Mouse (Mus musculus) heart, postnatal 14 days (tissue): ENCODE measurements at regions not wholly inside any gene's neighbourhood (a gene's known extent, or its start where the extent isn't known, plus 50 kb on each side); places are given as distances from the start of the nearest gene placed in this dataset.

ENCODE experiments used
- DNase-seq, 2 experiments: peaks; one replicate each; pipeline ENCODE4 v3.0.0; 2021 to 2022
- intact Hi-C: fragments of 180-260 bp; cut with DNase I; formaldehyde crosslinking; loops from one replicate; pipeline ENCODE4 v1.15.1; 2025

DNA sequence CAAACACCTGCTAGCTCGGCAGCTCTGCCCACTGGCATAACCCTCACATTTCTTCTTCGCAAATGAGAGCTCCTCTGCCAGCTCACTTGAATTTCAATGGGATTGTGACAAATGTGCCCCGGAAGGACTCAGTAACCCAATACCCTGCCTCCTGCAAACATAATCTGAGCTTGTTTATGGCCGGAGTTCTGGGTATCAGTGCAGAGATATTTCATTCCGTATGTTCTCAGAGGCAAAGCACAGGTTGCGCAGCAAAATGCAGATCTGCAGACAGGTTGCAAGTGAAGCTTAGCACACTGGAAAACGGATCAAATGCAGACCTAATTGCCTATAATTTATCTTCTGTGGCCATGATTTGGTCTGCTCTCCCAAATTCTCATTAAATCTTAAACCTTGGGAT lies 348.9 kb downstream of the Dmrt2 start:
- no peak for DNase-seq
- intact Hi-C loops: no loop called here

DNA sequence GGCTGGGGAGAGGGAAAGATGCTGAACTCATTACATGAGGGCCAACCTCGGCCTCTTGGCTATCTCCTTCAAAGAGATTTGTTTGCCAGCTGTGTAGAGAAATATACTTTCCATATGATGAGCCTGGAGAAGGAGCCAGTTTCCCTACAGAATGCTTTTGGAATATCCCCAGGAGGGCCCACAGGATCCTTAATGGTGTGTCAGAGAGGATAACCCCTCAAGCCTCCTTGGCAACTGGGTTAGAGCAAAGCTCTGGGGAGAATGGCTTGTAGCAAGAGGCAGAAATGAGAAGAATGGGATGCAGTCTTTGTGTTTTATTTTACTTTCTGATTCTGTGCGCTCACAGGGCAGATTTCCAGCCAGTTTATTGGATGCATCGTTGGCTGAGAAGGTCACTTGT lies 353.9 kb downstream of the Dmrt2 start:
- no peak for DNase-seq
- intact Hi-C loops: no loop called here

DNA sequence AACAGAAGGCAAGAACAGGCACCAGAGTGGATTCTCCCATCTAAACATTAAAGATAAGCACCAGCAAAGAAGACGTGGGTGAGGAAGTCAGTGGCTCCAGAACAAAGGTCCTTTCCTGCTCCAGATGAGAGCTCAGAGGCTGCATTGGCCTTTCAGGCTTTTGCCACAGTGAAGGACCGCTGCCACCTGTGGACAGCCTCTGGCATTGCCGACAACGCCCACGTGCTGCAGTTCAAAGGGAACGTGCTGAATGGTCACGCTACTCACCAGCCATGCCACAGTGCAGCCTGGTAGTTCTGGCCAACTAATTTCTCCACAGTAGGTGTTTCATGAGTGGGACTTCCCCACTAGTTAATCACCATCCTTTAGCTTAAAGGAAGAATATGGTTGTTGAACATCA lies 365.1 kb downstream of the Dmrt2 start:
- peak; percentile 19 to 51 for DNase-seq
- intact Hi-C loops: loop anchor here (5.0 kb wide), 1 partner anchor 325 kb away; no protein-coding TSS in a partner anchor

DNA sequence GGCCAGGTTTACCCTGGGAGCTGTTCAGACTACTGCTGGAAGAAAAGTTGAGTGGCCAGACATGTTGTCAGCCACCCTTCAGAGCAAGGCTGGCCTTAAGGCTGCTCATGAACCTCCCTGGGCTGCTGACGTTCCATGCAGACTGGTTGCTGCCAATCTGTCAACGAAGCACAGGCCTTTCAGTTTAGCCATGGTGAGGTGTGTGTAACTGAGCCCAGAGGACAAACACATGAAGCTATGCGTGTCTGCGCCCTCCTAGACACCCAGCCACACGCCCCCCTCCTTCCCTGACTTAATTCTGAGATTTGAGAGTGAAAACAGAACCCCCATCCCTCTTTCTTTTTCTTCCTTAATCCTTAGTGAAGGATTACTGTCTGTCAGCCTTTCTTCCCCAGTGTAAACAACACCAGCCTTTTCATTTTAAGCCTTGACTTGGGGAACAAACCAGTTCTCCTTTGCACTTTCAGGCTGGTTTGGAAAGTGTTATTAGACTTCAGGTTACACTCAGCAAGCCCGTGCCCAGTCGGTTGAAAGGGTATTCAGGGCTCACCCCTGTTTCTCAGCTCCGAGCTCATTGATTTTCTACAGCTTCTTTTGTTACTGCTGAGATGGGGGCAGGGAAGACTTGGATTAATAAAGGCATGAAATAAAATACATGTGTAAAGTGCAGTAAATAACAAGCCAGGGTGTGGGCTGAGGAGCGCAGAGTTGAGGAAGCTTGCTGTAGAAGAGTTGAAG lies 379.4 kb downstream of the Dmrt2 start:
- no peak for DNase-seq
- intact Hi-C loops: no loop called here

DNA sequence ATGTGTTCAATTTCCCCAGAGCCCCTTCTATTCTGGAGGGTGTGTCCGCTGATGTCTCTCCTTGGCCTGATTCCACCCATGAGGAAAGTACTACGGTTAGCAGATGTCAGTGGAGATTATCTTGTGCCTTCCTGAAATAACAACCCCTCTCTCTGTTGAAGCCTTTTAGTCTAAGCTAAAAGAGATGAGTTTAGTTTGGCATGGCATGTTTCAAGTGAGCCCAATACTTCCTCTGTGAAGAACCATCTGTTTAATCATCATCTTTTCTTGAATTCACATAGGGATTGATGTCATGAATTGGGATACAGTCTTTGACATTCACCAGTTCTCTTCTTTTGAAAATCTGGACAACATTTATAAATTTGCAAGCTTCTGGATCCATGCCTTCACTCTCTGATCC lies 387.5 kb downstream of the Dmrt2 start:
- intact Hi-C loops: no loop called here
- DNase-seq: no peak

DNA sequence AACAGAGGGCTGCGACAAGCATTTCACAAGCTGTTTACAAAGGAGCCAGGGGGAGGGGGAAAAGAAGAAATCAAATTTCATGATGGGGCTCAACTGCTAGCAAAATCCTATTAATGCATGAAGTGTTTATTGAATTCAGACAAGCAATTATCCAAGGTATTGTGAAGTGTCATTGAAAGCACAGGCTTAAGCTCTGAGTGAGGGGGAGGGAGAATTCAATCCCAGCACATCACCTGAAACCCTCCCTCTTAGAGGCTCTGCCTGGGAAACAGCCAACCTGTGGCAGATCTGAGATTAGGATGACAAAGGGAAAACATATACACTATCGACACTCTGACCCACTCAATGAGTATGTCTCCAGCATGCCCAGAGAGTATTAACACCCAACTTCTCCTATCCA lies 396.3 kb downstream of the Dmrt2 start:
- intact Hi-C loops: no loop called here
- no peak for DNase-seq

DNA sequence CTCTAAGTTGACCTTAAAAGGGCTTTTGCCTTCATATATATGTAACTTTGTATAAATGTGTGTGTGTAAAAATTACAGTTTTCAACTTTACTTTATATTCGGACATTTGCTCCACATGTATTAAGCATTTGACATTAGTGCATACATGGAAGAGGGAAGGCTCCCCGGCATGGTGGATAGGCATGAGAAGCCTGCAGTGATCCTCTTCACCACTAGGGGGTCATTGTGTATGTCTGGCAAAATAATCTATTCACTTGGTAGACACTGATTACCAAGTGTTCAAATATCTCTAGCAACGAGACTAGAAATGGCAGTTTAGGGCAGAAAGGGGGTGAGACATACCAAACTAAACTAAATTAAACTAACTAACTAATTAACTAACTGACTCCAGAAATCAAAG lies 397.7 kb downstream of the Dmrt2 start:
- no peak for DNase-seq
- intact Hi-C loops: no loop called here

DNA sequence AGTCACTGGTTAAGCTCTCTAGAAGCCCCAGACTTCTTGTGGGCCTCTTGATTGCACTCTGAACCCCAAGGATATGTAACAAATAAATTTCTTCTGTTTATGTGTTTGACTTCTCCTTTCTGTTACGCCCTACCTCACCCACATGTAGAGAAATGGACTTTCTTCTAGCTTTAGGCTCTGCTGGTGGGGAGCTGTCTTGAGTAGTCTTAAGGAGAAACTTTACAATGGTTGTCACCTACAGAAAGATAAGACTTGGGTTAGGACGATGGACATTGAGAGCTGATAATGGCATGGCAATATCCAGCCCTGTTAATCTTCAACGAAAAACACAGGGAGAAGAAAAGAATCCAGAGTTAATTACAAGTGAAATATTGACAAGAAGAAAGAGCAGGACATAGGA lies 416.1 kb downstream of the Dmrt2 start:
- DNase-seq: no peak
- intact Hi-C loops: no loop called here

DNA sequence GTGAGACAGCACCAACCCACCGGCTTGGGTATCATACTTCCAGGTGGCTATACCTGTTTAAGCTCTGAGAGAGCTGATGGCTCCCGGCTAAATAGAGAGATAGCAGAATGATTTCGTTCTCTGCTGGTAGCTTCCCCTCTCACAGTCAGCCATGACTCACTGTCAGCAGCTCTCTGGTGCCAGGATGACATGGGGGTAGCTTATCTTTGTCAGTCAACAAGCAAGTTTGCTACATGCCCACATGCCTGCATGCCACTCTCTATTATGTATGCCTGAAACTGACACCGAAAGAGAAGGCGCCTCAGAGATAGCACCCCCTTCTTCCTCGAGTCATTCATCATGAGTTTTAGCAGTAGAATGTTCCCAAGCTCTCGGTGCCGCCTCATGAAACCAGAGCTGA lies 419.2 kb downstream of the Dmrt2 start:
- intact Hi-C loops: no loop called here
- DNase-seq: no peak

DNA sequence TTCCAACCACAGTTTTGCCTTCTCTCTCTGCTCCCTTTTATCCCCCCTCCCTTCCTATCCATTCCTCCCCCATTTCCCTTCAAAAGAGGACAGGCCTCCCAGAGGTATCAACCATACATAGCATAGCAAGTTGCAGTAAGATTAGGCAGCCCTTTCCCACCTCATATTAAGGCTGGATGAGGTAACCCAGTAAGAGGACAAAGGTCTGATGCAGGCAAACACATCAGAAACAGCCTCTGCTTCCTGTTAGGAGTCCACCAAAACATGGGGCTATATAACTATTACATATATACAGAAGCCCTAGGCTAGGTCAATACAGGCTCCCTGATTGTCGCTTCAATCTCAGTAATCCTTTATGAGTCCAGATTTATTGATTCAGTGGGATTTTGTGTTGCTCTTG lies 421.6 kb downstream of the Dmrt2 start:
- DNase-seq: no peak
- intact Hi-C loops: no loop called here

DNA sequence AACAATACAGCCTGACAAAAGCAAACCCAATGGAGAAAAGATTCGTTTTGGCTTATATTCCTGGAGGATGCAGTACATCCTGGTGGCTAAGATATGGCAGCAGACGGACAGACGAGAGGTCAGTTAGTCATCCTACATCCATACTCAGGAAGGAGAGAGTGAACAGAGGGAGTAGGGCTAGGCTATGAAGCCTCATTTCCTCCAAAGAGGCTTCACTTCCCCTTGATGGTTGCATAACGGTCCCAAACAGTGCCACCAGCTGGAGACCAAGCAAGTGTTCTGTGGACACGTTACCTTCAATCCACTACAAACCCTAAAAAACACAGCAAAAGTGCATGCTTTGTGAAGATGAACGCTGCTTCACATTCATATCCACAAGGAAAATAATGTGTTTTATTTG lies 442.1 kb downstream of the Dmrt2 start:
- intact Hi-C loops: no loop called here
- DNase-seq: no peak

DNA sequence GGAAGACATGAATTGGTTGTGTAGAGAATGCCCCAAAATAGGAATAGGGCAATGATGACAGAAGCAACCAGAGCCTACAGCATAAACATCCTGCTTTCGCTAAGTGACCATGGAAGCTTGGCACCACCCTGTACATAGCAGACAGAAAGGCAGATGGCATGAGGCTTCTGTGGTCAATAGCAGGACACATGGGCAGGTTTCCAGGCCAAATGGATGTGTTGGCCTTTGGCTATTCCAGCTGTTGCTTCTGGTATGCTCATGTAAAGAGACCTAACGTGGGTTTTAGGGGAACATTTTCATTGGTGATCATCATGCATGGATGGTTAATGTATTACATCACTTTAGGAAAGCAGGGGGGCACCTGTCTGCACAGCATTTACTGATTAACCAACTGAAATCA lies 456.2 kb downstream of the Dmrt2 start:
- DNase-seq: no peak
- intact Hi-C loops: no loop called here

DNA sequence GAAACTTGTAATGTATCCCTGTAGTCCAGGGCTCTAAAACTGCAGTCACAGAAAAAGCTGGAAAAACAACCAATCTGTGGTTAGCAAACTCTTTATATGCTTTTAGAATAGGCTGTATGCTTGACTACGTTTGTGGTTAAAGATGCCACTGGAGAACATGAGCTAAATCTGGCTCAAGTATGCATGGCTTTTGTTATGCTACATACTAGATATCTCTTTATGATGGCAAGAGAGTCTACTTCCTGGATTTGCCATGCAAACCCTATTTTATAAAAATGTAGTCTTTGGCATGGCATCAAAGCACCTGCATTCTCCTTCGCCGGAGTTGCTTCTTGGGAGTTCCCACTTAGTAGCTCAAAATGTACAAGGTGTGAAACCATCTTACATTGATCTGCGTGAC lies 462.2 kb downstream of the Dmrt2 start:
- intact Hi-C loops: no loop called here
- DNase-seq: no peak

DNA sequence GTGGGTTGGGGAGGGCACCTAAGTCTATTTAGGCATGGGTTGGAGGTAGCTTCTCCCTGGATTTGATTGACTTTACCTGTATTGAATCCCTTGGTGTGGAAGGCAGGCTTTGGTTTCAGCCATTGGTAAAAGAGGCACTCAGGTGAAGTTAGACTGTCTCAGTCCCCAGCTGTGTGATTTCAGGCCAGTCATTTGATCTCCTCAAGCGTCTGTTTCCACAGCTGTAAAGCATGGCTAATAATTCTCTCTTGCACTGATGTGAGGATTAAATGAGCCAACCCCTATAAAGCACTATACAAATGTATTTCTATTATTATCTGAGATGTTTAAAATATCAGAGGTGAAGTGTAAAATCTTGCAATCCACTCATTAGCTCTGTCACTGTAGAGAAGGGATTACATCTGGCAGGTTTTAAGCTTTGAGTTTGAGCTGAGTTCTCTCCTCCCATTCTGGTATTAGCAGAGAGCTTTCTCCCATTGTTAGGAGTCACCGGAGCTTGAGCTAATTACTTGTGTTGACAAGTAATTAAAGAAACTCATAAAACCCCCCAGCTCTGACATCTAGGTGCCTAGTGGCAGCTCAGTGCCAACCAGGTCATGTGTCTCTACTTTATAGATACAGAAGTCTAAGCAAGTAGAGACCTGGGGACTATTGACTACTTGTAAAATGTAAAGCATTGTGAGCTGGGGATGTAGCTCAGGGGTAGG lies 463.3 kb downstream of the Dmrt2 start:
- intact Hi-C loops: no loop called here
- DNase-seq: no peak

DNA sequence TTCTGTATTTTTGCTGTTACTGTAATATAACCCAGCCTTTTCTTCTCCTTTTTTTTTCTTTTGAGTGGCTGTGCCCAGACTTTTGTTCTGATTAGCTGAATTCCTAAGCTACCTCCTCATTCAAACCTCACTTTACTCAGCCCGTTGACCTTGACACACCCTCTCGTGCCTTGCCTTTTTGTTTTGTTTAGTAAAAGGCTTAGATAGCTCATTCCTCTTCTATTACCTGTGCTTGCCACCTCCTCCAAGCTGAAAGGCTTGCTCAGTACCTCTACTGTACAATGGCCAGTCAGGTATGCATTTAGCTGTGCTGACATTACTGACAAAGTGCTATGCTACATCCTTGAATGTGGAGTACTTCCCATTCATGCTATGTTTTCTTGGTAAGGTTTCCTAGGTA lies 464.2 kb upstream of the Smarca2 start:
- DNase-seq: no peak
- intact Hi-C loops: no loop called here

DNA sequence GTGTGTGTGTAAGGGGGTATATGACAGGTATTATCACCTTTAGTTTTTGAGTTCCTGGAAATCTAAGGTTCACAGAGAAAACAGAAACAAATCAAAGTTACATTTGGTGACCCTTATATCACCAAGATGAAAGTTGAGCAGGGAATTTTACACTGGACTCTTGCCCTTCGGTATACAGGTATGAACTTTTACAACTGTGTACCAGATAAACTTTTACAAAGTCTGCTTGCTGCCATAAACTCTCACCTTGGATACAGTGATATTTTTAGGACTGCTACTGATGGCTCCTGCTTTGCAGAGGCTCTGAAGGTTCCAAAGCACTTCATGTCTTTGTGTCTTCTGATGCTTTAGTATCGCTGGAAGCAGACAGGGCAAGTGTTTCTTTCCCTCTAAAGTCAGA lies 461.3 kb upstream of the Smarca2 start:
- DNase-seq: no peak
- intact Hi-C loops: no loop called here

DNA sequence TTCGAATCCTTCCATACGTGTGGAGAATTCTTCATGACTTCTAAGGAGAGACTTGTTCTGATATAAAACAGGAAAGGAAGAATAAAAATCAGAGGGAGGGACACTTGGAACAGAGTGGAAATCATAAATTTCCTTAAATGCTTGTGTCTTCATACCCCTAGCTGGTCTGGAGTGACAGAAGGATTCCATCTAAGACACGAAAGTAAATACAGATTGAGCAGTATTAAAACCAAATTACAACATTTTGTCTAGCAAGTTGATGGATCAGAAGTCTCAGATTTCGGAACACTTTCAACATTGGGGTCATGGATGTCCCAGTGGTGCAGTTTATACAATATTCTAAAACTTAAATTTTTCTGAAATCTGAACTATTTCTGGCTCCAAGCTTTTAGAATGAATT lies 453.6 kb upstream of the Smarca2 start:
- intact Hi-C loops: no loop called here
- no peak for DNase-seq

DNA sequence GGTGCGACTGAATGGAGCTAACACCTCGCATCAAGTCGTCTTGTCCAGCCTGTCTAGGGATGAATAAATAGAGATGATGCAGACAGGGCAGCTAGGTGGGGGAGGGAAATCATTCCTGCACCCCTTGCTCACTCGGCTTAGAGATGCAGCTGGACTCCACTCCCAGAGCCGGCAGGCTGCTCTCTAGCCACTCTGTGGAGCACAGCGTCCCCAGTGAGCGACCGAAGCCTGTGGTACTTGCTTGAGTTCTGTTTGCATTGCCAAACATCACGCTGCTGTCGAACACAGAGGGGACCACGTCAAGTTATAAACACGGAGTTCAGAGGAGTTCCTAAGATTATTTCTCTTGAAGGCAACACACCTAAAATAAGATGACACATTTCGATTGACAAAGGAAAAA lies 439.9 kb upstream of the Smarca2 start:
- intact Hi-C loops: no loop called here
- DNase-seq: no peak

DNA sequence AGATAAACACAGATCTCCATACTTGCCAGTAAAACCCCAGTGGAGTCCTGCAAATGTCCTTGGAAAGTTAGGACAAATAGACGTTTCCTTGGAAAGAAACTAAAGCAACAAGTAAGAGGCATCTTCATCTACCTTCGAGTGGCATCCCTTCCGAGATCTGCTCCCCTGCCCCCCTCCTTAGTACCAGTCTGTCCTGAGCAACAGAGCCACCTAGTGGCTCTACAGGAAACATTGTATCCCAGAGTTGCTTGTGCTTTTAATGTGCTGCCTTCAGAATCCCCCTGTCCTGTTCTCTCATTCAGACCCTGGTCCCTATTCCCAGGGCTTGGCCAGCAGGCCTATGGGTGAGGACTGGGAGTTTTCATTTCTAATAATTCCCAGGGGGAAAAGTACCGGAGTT lies 423.1 kb upstream of the Smarca2 start:
- intact Hi-C loops: loop anchor here (5.0 kb wide), 1 partner anchor 634 kb away; no protein-coding TSS in a partner anchor
- DNase-seq: peak in 1 of 2 experiments; percentile 8

DNA sequence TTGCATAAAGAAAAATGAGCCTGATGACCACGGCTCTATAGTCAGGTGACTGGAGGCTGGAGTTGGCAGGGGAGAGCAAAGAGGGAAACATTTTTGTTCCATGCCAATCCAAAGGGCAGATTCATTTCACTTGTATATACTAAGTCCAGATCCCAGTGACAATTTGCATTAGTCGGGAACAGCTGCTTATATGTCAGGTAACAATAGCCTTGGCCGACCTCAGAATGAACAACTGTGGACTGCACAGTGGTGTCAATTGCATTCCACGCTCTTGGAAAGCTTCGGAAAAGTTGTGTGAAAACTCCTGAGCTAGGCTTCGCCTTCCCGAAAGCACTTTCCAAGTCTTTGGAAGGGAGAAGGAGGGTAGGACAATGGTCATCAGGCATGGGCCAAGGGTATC lies 419.8 kb upstream of the Smarca2 start:
- no peak for DNase-seq
- intact Hi-C loops: no loop called here

DNA sequence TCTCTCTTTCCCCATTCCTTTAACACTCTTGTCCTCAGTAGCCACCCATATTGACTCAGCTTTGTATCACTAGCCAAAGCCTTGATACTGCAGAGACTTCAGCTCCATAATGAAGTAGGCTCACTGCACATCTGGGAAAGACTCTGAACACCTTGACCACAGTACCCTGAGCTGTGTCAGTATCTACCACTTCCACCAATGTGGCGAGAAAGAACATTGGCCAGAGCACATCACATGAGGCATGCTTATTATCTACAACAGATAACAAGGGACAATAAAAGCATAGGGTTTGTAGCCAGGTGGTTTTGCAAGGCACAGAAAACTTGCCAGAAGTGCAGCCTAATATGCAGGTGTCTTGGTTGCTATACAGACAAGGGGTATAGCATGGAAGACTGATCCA lies 414.0 kb upstream of the Smarca2 start:
- intact Hi-C loops: no loop called here

DNA sequence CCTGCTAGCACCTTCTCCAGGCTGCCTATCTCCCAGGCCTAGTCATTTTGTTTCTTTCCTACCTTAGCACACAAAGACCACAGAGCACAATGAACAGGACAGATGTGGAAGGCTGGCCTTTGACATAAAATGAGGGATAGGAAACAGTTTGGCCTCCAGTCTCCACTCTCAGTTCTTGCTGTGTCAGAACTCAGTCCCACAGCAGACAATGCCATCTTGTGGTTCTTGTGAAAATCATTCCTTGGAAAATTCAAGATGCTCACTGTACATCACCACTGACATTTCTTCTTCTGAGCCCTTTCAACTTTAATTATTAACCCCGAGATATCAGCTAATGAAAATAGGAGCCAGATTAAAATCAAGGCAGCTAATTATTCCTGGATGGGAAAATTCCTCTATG lies 411.2 kb upstream of the Smarca2 start:
- DNase-seq: no peak
- intact Hi-C loops: no loop called here

More for the DNA sequence above, 414.0 kb upstream of the Smarca2 start:
- no peak for DNase-seq
